Mouse (Mus musculus): Measurements from ENCODE around the gene Gm44502.

The Gm44502 gene

DNA sequence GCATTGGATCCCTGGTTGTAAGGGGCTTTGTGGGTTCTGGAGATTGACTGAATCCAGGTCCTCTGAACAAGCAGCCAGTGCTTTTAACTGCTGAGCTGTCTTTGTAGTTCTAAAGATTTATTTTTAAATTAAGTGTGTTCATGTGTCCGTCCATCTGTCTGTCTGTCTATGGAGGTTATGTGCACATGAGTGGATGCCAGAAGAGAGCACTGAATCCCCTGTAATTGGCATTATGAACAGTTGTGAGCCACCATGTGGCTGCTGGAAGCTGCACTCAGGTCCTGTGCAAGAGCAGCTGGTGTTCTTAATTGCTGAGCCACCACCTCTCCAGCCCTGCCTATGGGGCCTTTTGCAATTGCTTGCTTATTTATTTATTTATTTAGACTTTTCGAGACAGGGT lies 31.4 kb downstream of the Gm44502 start:
- DNase-seq = no peak

DNA sequence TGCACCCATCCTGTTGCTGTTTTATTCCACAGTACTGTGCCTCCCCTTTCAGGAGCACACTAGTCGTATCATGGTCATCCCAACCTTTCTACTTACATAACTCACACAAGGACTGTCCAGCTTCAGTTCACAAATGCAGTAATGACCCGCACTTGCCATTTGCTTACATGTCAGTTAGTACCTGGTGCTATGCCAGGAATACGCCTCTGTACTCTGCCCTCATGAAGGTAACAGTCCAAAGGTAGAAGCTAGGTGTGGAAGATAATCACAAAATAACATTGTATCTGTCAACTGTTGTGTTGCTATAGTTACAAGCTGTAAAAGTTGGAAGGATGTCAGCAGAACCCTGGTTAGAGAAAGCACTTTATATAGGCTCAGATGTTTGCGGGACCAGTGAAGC lies 32.6 kb downstream of the Gm44502 start:
- DNase-seq = peak; percentile 39 to 71

DNA sequence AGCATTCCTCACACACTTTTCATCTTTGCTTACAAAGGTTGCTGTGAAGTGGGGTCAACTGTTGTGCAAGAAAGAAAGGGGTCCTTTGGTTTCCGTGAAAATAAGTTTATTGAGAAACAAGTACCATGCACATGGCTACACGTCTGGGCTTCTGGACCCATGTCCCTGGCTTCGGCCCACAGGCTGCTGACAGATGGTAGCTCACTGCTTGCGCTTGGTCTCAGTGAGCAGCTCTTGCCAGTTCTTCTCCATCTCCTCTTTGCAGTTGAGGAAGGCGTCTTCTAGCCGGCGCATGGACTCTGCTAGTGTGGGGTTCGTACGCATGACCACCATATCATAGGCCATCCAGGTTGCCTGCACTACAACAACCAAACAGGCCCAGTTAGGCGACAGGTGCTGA lies 39.4 kb downstream of the Gm44502 start:
- no peak for DNase-seq

DNA sequence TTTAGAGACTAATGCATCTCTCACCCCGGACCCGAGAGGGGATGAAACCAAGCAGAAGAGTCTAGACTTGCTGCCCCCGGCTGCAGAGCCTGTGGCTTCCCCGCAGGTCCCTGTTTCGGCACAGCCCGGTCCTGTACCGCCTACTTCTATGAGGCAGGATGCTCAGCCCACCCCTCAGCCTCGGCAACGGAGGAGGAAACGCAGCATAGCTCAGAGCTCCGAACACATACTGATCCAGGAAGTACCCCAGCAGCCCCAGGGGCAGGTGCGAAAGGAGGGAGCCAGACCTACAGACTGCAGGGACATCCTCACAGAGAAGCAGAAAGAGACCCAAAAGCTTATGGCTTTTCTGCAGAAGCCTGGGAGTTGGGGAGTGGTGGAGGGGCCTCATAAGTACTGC lies 42.4 kb downstream of the Gm44502 start:
- no peak for DNase-seq

DNA sequence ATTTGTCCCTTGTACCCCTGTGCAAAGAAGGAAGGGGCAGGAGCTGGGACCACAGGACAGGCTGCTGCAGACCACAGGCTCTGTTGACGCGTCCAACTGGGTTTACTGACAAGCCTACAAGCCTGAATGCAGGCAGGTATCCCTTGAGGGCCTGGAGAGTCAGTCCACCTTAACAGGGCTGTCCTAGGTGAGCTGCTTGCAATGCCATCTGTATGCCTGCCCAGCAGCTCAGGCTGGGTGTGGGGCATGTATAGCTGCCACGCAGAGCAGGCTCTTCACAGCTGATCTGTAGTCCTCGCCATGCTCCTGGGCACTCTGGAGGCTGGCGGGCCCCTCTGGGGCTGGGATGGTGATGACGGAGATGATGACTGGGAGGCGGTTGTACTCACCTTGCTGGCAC lies 44.9 kb downstream of the Gm44502 start, which contains the start of gene Klhdc7b:
Gene Klhdc7b (plus strand): TSS at position 301 of the 400 bp plus-strand sequence.
- DNase-seq = no peak

DNA sequence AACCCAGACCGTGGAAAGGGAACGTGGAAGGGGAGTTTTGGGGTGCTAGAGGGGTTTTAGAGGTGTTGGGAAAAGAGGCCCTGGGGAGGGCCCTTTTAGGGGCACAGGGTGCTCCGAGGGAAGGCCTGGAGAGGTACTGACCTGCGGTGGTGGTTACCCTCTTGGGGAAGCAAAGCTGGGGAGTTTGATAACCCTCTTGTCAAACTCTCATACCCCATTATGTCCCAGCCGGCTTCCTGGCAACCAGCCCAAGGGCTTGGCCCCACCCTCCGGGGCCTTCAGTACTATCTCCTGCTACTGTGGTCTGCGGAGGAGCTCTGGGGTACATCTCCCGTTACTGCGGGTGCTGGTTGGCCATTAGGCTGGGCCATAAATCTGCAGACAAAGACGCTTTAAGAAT lies 50.1 kb downstream of the Gm44502 start:
- peak in 1 of 2 experiments; percentile 49 for DNase-seq

DNA sequence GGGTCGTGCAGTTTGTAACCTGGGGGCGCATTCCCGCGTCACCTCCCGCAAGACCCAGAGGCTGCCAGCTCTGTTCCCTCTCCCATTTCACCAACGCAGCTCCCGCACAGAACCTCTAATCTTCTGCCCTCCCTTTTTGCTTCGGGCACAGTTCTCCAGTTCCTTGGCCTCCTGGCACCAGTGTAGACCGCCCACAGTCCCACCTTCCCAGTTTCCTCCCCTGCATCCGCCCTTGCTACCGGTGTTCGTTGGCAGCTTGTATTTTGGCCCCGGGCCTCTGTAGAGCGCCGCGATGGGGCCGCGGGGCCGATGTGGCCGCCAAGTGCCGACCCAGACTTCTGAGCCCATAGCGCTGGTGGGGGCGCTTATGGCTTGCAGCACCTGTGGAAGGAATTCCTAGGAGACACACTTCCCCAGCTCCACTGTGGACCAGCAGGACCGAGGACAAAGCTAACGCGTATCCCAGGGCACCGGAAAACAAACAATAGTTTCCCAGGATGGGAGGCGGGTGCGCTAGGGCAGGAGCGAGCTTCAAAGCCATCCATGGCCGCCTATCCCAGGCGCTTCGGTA lies 50.6 kb downstream of the Gm44502 start, which contains the start of gene Odf3b:
Gene Odf3b (minus strand): TSS at position 452 of the 571 bp plus-strand sequence.
- peak; percentile 52 to 64 for DNase-seq

DNA sequence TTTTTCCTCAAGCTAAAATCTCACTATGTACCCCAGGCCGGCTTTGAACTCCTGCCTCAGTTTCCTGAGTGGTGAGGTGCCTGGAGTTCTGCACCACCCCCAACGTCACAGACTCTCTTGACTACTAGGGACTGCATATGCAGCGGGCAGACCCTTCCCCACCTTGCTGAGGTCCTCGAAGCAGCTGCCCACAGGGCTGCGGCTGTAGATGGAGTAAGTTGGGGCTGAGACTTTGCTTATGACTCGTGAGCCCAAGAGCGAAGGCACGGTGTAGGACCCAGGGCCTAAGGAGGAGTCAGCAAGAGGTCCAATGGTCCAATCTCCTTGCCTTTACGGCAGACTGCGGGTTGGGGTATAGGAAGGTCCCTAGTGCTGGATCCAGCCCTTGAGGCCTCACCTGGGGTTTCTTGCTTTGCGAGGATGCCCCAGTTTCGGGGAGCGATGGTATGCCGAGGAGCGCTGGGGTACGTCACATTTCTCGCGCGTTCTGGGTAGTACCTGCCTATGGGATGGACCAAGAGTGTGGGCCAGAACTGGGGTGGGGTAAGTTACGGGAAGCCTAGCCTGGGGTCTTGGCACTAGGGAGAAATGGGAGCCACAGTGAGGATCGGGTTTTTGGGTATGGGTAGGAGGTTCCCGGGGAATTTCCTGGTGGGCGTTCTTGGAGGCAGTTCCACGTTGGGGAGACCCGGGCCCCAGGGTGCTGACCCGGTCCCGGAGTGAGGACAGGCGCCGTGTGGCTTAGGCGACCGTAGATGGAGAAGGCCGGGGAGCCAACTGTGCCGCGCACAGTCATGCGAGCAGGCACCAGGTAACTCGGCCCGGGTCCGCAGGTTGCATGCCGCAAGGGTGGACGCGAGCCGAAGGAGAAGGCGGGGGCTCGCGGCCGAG lies 51.3 kb downstream of the Gm44502 start:
- peak in 1 of 2 experiments; percentile 27 for DNase-seq

DNA sequence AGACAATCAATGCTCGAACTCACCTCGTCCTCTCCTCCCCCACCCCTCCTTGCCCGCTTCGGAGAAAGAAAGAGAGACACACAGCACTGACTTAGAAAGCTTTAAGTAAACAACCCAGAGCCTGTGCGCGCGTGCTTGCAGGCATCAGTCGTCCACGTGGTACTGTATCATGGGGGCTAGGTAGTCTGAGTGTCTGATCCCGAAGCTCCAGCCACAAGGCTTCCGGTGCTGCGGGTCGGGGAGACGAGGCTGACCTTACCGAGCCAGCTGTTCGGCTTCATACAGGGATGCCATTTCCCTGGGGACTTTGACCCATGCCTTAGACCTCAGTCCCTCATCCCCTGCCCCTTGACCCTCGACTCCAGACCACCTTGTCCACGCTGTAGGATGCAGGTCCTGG lies 52.1 kb downstream of the Gm44502 start:
- DNase-seq = no peak

DNA sequence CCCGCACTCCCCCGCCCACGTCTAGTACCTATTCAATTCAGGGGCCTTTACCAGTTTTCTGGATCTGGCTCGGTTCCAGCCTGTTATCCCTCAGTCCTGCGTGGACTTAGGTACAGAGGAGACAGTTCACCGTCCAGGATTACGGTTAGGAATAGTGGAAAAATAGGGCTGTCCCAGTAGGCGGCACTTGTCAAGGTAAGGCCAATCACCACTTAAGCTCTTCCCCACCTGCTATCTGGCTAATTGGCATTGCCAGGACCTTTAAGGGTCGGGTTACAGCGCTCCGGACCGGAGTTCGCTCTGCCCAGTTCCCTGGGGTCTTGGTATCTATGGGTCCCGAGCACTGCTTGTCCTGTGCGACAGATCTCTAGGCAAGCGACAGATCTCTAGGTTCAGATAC lies 52.5 kb downstream of the Gm44502 start, which contains the start of gene Tymp:
Gene Tymp (minus strand): TSS at position 83 of the 400 bp plus-strand sequence.
- peak; percentile 28 to 60 for DNase-seq

DNA sequence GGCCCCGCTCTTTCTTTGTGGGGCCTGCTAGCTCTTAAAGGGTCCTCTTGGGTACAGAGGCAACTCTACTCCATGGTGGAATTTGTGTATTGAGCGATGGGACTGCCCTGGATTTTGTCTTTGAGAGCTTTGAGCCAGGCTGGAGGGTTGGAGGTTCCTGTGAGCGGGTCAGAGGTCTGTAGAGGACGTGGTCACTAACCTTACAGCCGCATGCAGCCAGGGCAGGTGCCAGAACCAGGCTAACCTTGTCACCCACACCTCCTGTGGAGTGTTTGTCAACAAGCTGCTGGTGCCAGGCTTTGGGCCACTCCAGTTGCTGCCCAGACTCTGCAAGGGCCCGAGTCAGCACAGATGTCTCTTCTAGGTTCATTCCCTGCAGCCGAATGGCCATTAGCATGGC lies 53.5 kb downstream of the Gm44502 start:
- peak in 1 of 2 experiments; percentile 25 for DNase-seq

DNA sequence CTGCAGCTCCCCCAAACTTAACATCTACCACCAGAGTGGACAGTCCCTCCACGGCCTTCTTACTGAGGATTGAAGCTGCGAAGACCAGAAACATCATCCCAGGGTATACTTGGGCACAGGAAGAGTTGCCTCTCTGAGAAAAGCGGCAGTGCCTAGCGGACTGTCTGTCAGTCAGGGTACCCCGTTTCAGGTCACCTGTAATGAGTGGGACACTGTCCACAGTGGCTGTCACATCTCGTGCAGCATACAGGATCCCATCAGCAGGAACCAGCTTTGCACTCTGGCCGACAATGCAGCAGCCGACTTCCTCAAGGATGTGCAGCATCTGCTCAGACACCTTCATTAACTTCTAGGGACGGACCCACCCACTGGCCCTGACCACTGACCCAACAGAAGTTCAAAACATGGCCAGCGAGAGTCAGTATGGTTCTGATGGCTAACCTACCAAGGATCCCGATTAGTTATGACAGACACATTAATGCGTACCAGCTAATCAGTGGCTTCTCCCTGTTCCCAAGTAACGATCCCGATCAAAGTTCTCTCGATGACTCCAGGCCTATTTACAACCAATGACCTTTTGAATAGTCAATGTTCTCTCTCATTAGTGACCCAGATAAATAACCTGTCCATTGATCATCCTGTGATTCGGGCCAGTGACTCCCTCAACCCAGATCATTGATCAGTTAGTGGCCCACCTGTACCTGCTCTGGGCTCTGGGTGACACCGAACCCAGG lies 54.5 kb downstream of the Gm44502 start:
- DNase-seq = no peak

DNA sequence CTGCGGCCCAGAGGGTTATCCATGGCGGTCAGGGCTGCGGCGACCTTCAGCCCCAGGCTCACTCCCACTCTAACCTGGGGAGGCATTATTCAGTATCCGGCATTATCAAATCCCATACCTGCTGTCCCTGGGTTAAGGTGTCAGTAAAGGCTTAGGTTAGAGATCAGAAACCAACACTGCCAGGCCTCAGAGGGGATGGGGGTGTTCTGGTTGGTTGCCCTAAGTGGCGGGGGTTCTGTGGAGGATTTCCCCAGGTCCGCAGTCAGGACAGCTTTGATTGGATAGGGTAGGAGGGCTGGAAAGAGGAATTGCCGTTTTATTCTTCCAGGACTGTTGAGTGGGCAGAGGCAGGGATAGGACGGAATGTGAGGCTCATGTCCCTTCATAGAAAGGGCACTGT lies 55.2 kb downstream of the Gm44502 start:
- DNase-seq = no peak

DNA sequence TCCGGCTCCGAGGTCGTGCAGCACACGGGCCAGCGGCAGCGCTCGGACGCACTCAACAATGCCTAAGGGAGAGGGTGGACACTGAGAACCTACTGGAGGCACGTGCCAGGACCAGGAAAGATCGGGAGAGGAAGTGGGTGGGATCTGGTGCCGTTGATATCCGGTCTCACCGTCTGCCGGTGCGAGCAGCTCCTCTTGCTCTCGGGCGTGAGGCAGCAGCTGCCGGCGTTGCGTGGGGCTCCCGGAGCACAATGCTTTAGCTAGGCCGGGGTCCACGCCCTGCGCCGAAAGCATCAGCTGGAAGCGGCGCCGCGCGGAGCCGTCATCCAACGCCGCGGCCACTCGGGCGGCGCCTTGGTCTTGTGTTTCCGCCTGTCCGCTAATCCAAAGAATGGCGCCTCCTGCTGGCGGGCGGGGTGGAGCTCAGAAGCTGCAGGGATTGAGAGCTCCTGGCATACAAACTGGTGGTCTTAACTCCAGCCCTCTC lies 55.7 kb downstream of the Gm44502 start, which contains the start of gene Sco2:
Gene Sco2 (minus strand): TSS at position 85 of the 487 bp plus-strand sequence.
- DNase-seq = peak; percentile 92 to 98

DNA sequence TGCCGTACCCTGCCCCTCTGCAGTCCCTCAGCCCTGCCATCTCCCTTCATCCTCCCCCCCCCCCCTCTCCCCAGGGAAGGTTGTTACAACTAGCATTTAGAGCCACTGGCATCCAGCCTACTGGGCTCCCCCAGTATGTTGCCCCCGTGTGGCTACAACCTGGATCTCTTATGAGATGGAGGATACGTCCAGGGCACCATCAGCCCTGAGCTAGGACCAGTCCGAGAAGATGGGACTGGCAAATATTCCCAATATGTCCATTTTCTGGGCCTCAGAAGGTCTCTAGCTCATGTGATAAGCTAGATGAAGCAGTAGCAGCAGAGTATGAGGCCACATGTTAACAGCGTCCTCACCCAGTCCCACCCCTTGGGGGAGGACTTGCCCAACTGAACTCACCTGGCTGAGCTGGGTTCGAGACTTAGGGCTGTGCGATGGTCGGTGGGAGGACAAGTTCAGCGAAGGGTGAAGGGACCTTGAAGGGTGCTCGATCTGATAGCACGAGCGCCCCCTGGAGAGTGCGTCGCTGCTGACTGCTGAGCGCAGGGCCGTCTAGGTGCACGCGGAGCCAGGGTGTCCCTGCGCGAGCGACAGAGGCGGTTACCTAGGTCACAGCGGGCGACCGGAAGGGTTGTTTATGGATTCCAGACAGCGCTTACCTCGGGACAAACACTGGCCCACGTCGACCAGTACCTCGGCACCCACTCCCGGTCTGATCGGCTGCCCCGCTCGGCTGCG lies 56.3 kb downstream of the Gm44502 start:
- peak; percentile 90 to 93 for DNase-seq

DNA sequence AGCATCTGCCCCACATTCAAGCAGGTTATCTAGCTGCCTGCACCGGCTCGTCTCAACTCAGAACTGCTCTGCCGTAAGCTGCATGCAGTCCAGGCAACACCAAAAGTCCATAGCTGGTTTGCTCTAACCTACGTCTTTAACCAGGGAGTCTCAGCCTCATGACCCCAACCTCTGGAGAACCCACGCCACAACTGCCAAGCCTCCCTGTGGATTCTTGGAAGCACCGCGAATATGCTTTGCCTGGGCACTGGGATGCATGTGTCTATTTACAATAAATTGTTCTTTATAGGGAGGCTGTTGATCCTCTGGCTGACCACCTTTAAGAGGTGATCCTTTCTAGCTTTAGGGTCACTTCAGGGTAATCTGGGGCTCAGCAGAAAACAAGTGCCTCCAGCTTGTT lies 57.0 kb downstream of the Gm44502 start:
- no peak for DNase-seq

DNA sequence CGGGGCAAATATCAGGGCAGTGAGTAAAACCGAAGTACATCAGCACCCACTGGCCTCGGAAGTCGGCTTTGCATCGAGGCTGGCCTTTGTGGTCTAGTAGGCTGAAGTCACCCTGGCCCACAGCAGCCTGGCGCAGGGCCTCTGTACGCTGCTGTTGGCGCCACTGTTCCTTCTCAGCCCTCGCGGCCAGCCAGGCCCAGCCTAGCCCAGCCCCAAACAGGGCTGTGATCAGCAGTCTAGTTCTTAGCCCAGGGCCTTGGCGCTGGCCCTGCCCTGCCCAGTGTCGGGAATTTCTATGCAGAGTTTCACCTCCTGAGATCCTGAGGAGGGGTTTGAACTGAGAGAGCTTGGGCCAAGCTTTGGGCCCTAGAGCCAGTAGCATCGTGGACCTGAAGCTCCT lies 57.4 kb downstream of the Gm44502 start:
- DNase-seq = no peak
